Mouse (Mus musculus) heart, adult 2 months (tissue): ENCODE data around the gene Fat4.

ENCODE experiments used
- CTCF ChIP-seq: fragments of 200-600 bp; IDR thresholded peaks from 2 replicates; pipeline ENCODE4 v1.8.1; 2022; ENCODE audit warnings: antibody characterized with exemption, mild to moderate bottlenecking, moderate library complexity
- EP300 ChIP-seq: fragments of 200-500 bp; IDR thresholded peaks from 2 replicates; pipeline ENCODE4 v1.6.1; 2011; ENCODE audit warnings: low read depth, low read length, control low read depth; ENCODE audit not compliant: insufficient read depth
- POLR2A ChIP-seq: fragments of 200-500 bp; IDR thresholded peaks from 2 replicates; pipeline ENCODE4 v1.6.1; 2011; ENCODE audit warnings: mild to moderate bottlenecking, low read depth, low read length, control low read depth; ENCODE audit not compliant: insufficient read depth

DNA sequence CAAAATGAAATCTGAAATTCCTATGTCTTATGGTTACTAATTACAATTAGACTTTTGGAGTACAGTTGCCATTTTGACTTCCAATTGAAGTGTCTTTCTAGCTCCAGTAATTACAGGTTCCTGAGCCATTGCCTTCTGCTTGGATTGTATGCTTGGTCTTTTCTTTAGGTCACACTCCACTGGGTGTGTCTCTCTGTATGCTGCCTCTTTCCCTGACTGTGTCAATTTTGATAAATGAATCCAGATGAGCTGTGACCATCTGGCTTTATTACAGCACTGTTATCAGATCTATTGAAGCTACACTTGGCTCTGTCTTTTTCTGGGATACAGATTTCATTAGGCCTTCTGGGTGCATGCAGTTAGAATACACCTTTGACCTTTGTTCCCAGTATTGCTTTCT is 80.7 kb downstream of the Fat4 start:
- TF ChIP-seq CTCF = no peak
- TF ChIP-seq EP300 = no peak
- no peak for TF ChIP-seq POLR2A
